Comparison of ENCODE assay signal across 10 mouse cellular contexts in the genomic region with DNA sequence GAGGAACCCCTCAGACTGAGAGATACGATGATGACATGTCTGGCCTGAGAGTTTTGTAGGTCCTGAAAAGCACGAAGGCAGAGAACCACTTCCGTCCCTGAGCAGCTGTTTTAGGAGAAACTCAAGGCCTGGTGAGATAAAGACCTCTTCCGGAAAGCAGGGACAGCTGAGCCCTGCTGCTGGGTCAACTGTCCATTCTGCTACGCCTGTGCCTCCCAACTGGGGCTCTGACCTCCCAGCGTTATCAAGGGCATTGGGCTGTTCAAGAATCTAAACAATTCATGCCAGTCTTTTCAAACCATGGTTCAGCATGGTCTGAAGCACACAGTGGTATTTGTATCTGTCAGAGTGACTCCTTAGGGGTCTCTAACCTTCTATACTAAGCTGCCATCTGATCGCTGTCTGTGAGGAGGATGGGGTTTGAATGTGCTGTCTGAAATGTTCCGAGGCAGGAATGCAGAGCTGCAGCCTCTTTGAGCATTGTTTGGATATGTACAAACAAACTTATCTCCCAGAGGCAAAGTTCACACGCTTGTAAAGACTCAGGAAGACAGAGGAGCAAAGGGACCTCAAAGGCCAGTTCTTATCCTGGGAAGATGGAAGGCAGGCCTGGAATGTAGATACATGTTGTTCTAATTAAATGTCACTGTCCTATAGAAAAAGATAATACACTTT.
DNase-seq lines count a peak whose midpoint lies in the region; ATAC-seq and TF ChIP-seq lines count a peak whose summit lies in the region.
"Had no signal": no experiment of that assay in that cellular context is flagged by ENCODE, and none has a peak within 500 bp of the region (broad histone marks: within the 10 kb centered on the region; RNA-seq: fewer than 3 reads in every experiment).

No protein-coding gene starts in this region.

- no peak overlapping the region for H3K9ac ChIP-seq in midbrain, embryonic 14.5 days (replicated peaks; ENCODE audit: low read length)
- H3K9ac ChIP-seq in midbrain, embryonic 16.5 days (ENCODE audit: low read depth, low read length): no peak overlapping the region
- H3K9ac ChIP-seq in heart, embryonic 13.5 days: no peak overlapping the region
- H3K9ac ChIP-seq in limb, embryonic 15.5 days: no peak overlapping the region
- H3K9ac ChIP-seq: midbrain, embryonic 12.5 days had no signal

- no peaks in the 10 kb centered on the region for H3K36me3 ChIP-seq in midbrain, embryonic 14.5 days (ENCODE audit: control insufficient read depth, insufficient read depth, low read length)
- no peaks in the 10 kb centered on the region for H3K36me3 ChIP-seq in midbrain, embryonic 16.5 days (ENCODE audit: control insufficient read depth, insufficient read depth, low read length)
- H3K36me3 ChIP-seq in heart, embryonic 13.5 days: no peaks in the 10 kb centered on the region
- no peaks in the 10 kb centered on the region for H3K36me3 ChIP-seq in limb, embryonic 15.5 days
- H3K36me3 ChIP-seq in small intestine, adult 2 months (ENCODE audit: control insufficient read depth, insufficient read depth, low read length): no peaks in the 10 kb centered on the region
- H3K36me3 ChIP-seq: midbrain, embryonic 12.5 days had no signal

- no peak overlapping the region for H3K4me3 ChIP-seq in midbrain, embryonic 14.5 days (replicated peaks; ENCODE audit: low read depth, low read length)
- H3K4me3 ChIP-seq in midbrain, embryonic 16.5 days (ENCODE audit: low read depth, low read length): no peak overlapping the region
- no peak overlapping the region for H3K4me3 ChIP-seq in heart, embryonic 13.5 days
- no peak overlapping the region for H3K4me3 ChIP-seq in limb, embryonic 15.5 days
- no peak overlapping the region for H3K4me3 ChIP-seq in small intestine, adult 2 months (ENCODE audit: low read depth, low read length)
- H3K4me3 ChIP-seq: midbrain, embryonic 12.5 days had no signal

- no peak for DNase-seq in midbrain, embryonic 14.5 days
- DNase-seq in urinary bladder, postnatal 4 days (ENCODE audit: low spot score in 2 of 2): no peak
- DNase-seq in urinary bladder, postnatal 10 days (ENCODE audit: low spot score): no peak
- DNase-seq in spleen, postnatal 10 days (ENCODE audit: low spot score in 2 of 2): no peak
- DNase-seq: cerebellum, postnatal 36 days had no signal

- no peaks in the 10 kb centered on the region for H3K4me1 ChIP-seq in midbrain, embryonic 14.5 days (ENCODE audit: control insufficient read depth, insufficient read depth, low read length)
- no peaks in the 10 kb centered on the region for H3K4me1 ChIP-seq in midbrain, embryonic 16.5 days (ENCODE audit: control insufficient read depth, insufficient read depth, low read length)
- peaks cover 49% of the 10 kb centered on the region for H3K4me1 ChIP-seq in heart, embryonic 13.5 days
- 0 out of 2 replicates have a peak, but pooled peaks cover 17% of the 10 kb centered on the region for H3K4me1 ChIP-seq in limb, embryonic 15.5 days
- peaks cover 17% of the 10 kb centered on the region; the same call in 1 of the 2 replicates for H3K4me1 ChIP-seq in small intestine, adult 2 months (ENCODE audit: control insufficient read depth, insufficient read depth, insufficient read length, low read length)

- 0 out of 2 replicates have a peak overlapping the region, but pooled peaks have one; percentile 37 for H3K27ac ChIP-seq in midbrain, embryonic 14.5 days (replicated peaks; ENCODE audit: low read depth, low read length)
- H3K27ac ChIP-seq in midbrain, embryonic 16.5 days (ENCODE audit: low read length): no peak overlapping the region
- H3K27ac ChIP-seq in heart, embryonic 13.5 days (replicated peaks): peak overlapping the region; percentile 91
- peak overlapping the region; percentile 47; the same call in 1 of the 2 replicates for H3K27ac ChIP-seq in limb, embryonic 15.5 days
- H3K27ac ChIP-seq in small intestine, adult 2 months (ENCODE audit: insufficient read depth, low read depth, low read length): peak overlapping the region; percentile 67
- H3K27ac ChIP-seq: midbrain, embryonic 12.5 days had no signal

- no peaks in the 10 kb centered on the region for H3K27me3 ChIP-seq in midbrain, embryonic 14.5 days (ENCODE audit: control insufficient read depth, insufficient read depth, low read length)
- no peaks in the 10 kb centered on the region for H3K27me3 ChIP-seq in midbrain, embryonic 16.5 days (ENCODE audit: control insufficient read depth, insufficient read depth, low read depth, low read length)
- H3K27me3 ChIP-seq in heart, embryonic 13.5 days (replicated peaks): no peaks in the 10 kb centered on the region
- no peaks in the 10 kb centered on the region for H3K27me3 ChIP-seq in limb, embryonic 15.5 days
- H3K27me3 ChIP-seq in small intestine, adult 2 months (ENCODE audit: control insufficient read depth, insufficient read depth, low read length): no peaks in the 10 kb centered on the region
- H3K27me3 ChIP-seq: midbrain, embryonic 12.5 days had no signal

- no peak overlapping the region for H3K4me2 ChIP-seq in midbrain, embryonic 14.5 days (ENCODE audit: low read length)
- H3K4me2 ChIP-seq in midbrain, embryonic 16.5 days (ENCODE audit: low read length): no peak overlapping the region
- peak overlapping the region; percentile 30 for H3K4me2 ChIP-seq in heart, embryonic 13.5 days
- H3K4me2 ChIP-seq in limb, embryonic 15.5 days: no peak overlapping the region
- H3K4me2 ChIP-seq: midbrain, embryonic 12.5 days had no signal

- TF ChIP-seq POLR2A in small intestine, adult 2 months (IDR thresholded peaks at IDR 0.05; ENCODE audit: low read depth, low read length): no peak

- H3K9me3 ChIP-seq in midbrain, embryonic 14.5 days (ENCODE audit: control insufficient read depth, low read length): no peaks in the 10 kb centered on the region
- no peaks in the 10 kb centered on the region for H3K9me3 ChIP-seq in midbrain, embryonic 16.5 days (replicated peaks; ENCODE audit: control insufficient read depth, low read length, poor library complexity, severe bottlenecking)
- H3K9me3 ChIP-seq in heart, embryonic 13.5 days: no peaks in the 10 kb centered on the region
- H3K9me3 ChIP-seq in limb, embryonic 15.5 days: no peaks in the 10 kb centered on the region
- H3K9me3 ChIP-seq: midbrain, embryonic 12.5 days had no signal

- no peak for TF ChIP-seq CTCF in small intestine, adult 2 months (IDR thresholded peaks at IDR 0.05; ENCODE audit: extremely low read depth, insufficient read length, insufficient replicate concordance, low read depth, low read length)

- ATAC-seq in midbrain, embryonic 14.5 days (ENCODE audit: low FRiP score, low TSS enrichment): no peak
- ATAC-seq in midbrain, embryonic 16.5 days: no peak
- no peak for ATAC-seq in heart, embryonic 13.5 days (ENCODE audit: extremely low read depth, insufficient number of reproducible peaks, low FRiP score, low TSS enrichment)
- no peak; the same call in 1 of the 2 replicates for ATAC-seq in limb, embryonic 15.5 days (ENCODE audit: insufficient number of reproducible peaks, low FRiP score, low TSS enrichment, low read depth)

- 51% methylated on average over 9 of the region's 9 CpGs for WGBS in midbrain, embryonic 14.5 days
- 46% methylated on average over 9 of the region's 9 CpGs for WGBS in midbrain, embryonic 16.5 days
- WGBS in heart, embryonic 13.5 days: 10% methylated on average over 9 of the region's 9 CpGs
- 67% methylated on average over 9 of the region's 9 CpGs for WGBS in limb, embryonic 15.5 days
- WGBS in small intestine, adult 2 months: 27% methylated on average over 9 of the region's 9 CpGs
